Mouse (Mus musculus) midbrain, embryonic 13.5 days (tissue): ENCODE data around the gene Vav3. TPM values are rescaled to one million over a fixed set of nuclear protein-coding genes. Genes with fewer than 3 reads are reported as not detected.
A peak's percentile ranks its signal among the peaks of the same experiment; 100 is the strongest.
"Not testable (repeated sequence)": the region's sequence is repeated elsewhere in the genome, so short reads cannot be mapped to it uniquely, and the experiment has no call there.

Experiments
- ATAC-seq: fragments of 200-750 bp; cut with Nextera tagmentation; 2 replicates; pipeline ENCODE4 v1.8.0; 2017; ENCODE audit warnings: mild to moderate bottlenecking, moderate TSS enrichment, moderate library complexity
- H3K27ac ChIP-seq: fragments of 300-500 bp; sonication (generic); 2 replicates; pipeline ENCODE4 v1.5.1; 2015; ENCODE audit warnings: inconsistent platforms, mild to moderate bottlenecking, moderate library complexity
- H3K27me3 ChIP-seq: fragments of 300-500 bp; sonication (generic); 2 replicates; pipeline ENCODE4 v1.6.1; 2015; ENCODE audit warnings: mild to moderate bottlenecking, inconsistent platforms
- H3K36me3 ChIP-seq: fragments of 300-500 bp; sonication (generic); 2 replicates; pipeline ENCODE4 v1.6.1; 2015; ENCODE audit warnings: mild to moderate bottlenecking, inconsistent platforms
- H3K4me1 ChIP-seq: fragments of 300-500 bp; sonication (generic); replicated peaks from 2 replicates; pipeline ENCODE4 v1.6.1; 2015; ENCODE audit warnings: inconsistent platforms
- H3K4me2 ChIP-seq: fragments of 300-500 bp; sonication (generic); replicated peaks from 2 replicates; pipeline ENCODE4 v1.6.1; 2015; ENCODE audit warnings: moderate library complexity, mild to moderate bottlenecking, inconsistent platforms
- H3K4me3 ChIP-seq: fragments of 300-500 bp; sonication (generic); replicated peaks from 2 replicates; pipeline ENCODE4 v1.5.1; 2015; ENCODE audit warnings: mild to moderate bottlenecking, inconsistent platforms
- H3K9ac ChIP-seq: fragments of 300-500 bp; sonication (generic); replicated peaks from 2 replicates; pipeline ENCODE4 v1.6.1; 2015; ENCODE audit warnings: mild to moderate bottlenecking, inconsistent platforms
- H3K9me3 ChIP-seq: fragments of 300-500 bp; sonication (generic); 2 replicates; pipeline ENCODE4 v1.6.1; 2016; ENCODE audit warnings: mild to moderate bottlenecking, inconsistent platforms
- WGBS: fragments of 180-500 bp; shearing (Covaris S2); methylation state at CpG from one replicate; pipeline ENCODE4 v1.1.7; 2015; 5-methylcytosine and 5-hydroxymethylcytosine counted together
- polyA plus RNA-seq: library from polyadenylated mRNA; unstranded; fragments of >200 nt; fragmentation: Nextera tagmentation; extraction: Ambion mirVana; gene quantifications from 2 replicates; pipeline ENCODE4 v1.2.1, GENCODE M21; 2015

Vav3 gene
- polyA plus RNA-seq, 1 experiment from 2014 or later, result 32.6 TPM

- Histone ChIP-seq H3K36me3 (no peaks in the 10 kb centered on the region), H3K4me1 (0 out of 2 replicates have a peak, but pooled peaks cover 3% of the 10 kb centered on the region), H3K27me3 (no peaks in the 10 kb centered on the region), H3K9ac (no peak overlapping the region), H3K4me2 (no peak overlapping the region), H3K9me3 (no peaks in the 10 kb centered on the region), H3K27ac (no peak overlapping the region), H3K4me3 (no peak overlapping the region)
- 86% methylated on average over 5 of the region's 5 CpGs for WGBS
- ATAC-seq, result no peak
Observed at GRCm38 (mm10) chr3:109401527-109401926, 61.1 kb downstream of the Vav3 start.

- Histone ChIP-seq H3K9me3 (no peaks in the 10 kb centered on the region), H3K27ac (no peak overlapping the region), H3K36me3 (no peaks in the 10 kb centered on the region), H3K9ac (no peak overlapping the region), H3K4me2 (no peak overlapping the region), H3K27me3 (no peaks in the 10 kb centered on the region), H3K4me1 (no peaks in the 10 kb centered on the region), H3K4me3 (no peak overlapping the region)
- WGBS, result 89% methylated on average over 3 of the region's 3 CpGs
- no peak for ATAC-seq
Observed at GRCm38 (mm10) chr3:109411294-109411693, 70.8 kb downstream of the Vav3 start.

- ATAC-seq, result peak; percentile 67; the same call in 1 of the 2 replicates
- peak overlapping the region; percentile 67 for H3K27ac ChIP-seq
- 49% methylated on average over 3 of the region's 3 CpGs for WGBS
Observed at GRCm38 (mm10) chr3:109420403-109420802, 80.0 kb downstream of the Vav3 start.

GRCm38 (mm10) chr3:109421019-109421418, 80.6 kb downstream of the Vav3 start:
- peak overlapping the region; percentile 67; the same call in 1 of the 2 replicates for H3K27ac ChIP-seq
- H3K4me3 ChIP-seq, result no peak overlapping the region
- H3K9ac ChIP-seq, result no peak overlapping the region
- H3K36me3 ChIP-seq, result no peaks in the 10 kb centered on the region
- no peaks in the 10 kb centered on the region for H3K9me3 ChIP-seq
- peak; percentile 88 for ATAC-seq
- peaks cover 22% of the 10 kb centered on the region for H3K4me1 ChIP-seq
- no peaks in the 10 kb centered on the region for H3K27me3 ChIP-seq
- no peak overlapping the region for H3K4me2 ChIP-seq
- 52% methylated on average over 3 of the region's 3 CpGs for WGBS

More at GRCm38 (mm10) chr3:109420403-109420802, 80.0 kb downstream of the Vav3 start:
- Histone ChIP-seq H3K4me3 (no peak overlapping the region), H3K27me3 (no peaks in the 10 kb centered on the region), H3K4me1 (peaks cover 22% of the 10 kb centered on the region), H3K4me2 (no peak overlapping the region), H3K9ac (no peak overlapping the region), H3K36me3 (no peaks in the 10 kb centered on the region), H3K9me3 (no peaks in the 10 kb centered on the region)

GRCm38 (mm10) chr3:109423440-109424079, 83.1 kb downstream of the Vav3 start:
- Histone ChIP-seq H3K36me3 (no peaks in the 10 kb centered on the region), H3K4me3 (no peak overlapping the region), H3K4me1 (peaks cover 22% of the 10 kb centered on the region), H3K27ac (no peak overlapping the region), H3K27me3 (no peaks in the 10 kb centered on the region), H3K9ac (no peak overlapping the region), H3K4me2 (no peak overlapping the region), H3K9me3 (no peaks in the 10 kb centered on the region)
- no peak for ATAC-seq
- 81% methylated on average over 5 of the region's 5 CpGs for WGBS

- no peak overlapping the region for H3K27ac ChIP-seq
- H3K9me3 ChIP-seq, result no peaks in the 10 kb centered on the region
- no peaks in the 10 kb centered on the region for H3K27me3 ChIP-seq
- no peak for ATAC-seq
- no peak overlapping the region for H3K4me2 ChIP-seq
- 74% methylated on average over 1 of the region's 1 CpGs for WGBS
- 0 out of 2 replicates have a peak, but pooled peaks cover 4% of the 10 kb centered on the region for H3K4me1 ChIP-seq
- H3K4me3 ChIP-seq, result no peak overlapping the region
- H3K9ac ChIP-seq, result no peak overlapping the region
- H3K36me3 ChIP-seq, result no peaks in the 10 kb centered on the region
Observed at GRCm38 (mm10) chr3:109431285-109431684, 90.8 kb downstream of the Vav3 start.

- Histone ChIP-seq H3K36me3 (no peaks in the 10 kb centered on the region), H3K9ac (no peak overlapping the region), H3K4me1 (no peaks in the 10 kb centered on the region), H3K4me3 (no peak overlapping the region), H3K4me2 (no peak overlapping the region), H3K27me3 (no peaks in the 10 kb centered on the region), H3K9me3 (no peaks in the 10 kb centered on the region), H3K27ac (no peak overlapping the region)
- WGBS, result 89% methylated on average over 2 of the region's 2 CpGs
- no peak for ATAC-seq
Observed at GRCm38 (mm10) chr3:109438552-109438951, 98.1 kb downstream of the Vav3 start.

- Histone ChIP-seq H3K27me3 (no peaks in the 10 kb centered on the region), H3K9ac (no peak overlapping the region), H3K4me3 (no peak overlapping the region), H3K4me1 (no peaks in the 10 kb centered on the region), H3K36me3 (no peaks in the 10 kb centered on the region), H3K9me3 (no peaks in the 10 kb centered on the region), H3K27ac (no peak overlapping the region), H3K4me2 (no peak overlapping the region)
- 84% methylated on average over 8 of the region's 8 CpGs for WGBS
- ATAC-seq, result no peak
Observed at GRCm38 (mm10) chr3:109439253-109439652, 98.8 kb downstream of the Vav3 start.

- Histone ChIP-seq H3K36me3 (no peaks in the 10 kb centered on the region), H3K9me3 (no peaks in the 10 kb centered on the region), H3K9ac (no peak overlapping the region), H3K27ac (no peak overlapping the region), H3K4me1 (no peaks in the 10 kb centered on the region), H3K27me3 (no peaks in the 10 kb centered on the region), H3K4me2 (no peak overlapping the region), H3K4me3 (no peak overlapping the region)
- 77% methylated on average over 6 of the region's 6 CpGs for WGBS
- no peak for ATAC-seq
Observed at GRCm38 (mm10) chr3:109440001-109440400, 99.5 kb downstream of the Vav3 start.

- no peak for ATAC-seq
- H3K9ac ChIP-seq, result no peak overlapping the region
- WGBS, result 92% methylated on average over 3 of the region's 3 CpGs
Observed at GRCm38 (mm10) chr3:109444077-109444476, 103.6 kb downstream of the Vav3 start.

GRCm38 (mm10) chr3:109446903-109447302, 106.5 kb downstream of the Vav3 start:
- H3K4me2 ChIP-seq, result no peak overlapping the region
- WGBS, result 84% methylated on average over 4 of the region's 4 CpGs
- ATAC-seq, result no peak
- H3K4me3 ChIP-seq, result no peak overlapping the region
- no peaks in the 10 kb centered on the region for H3K27me3 ChIP-seq
- H3K9ac ChIP-seq, result no peak overlapping the region
- H3K27ac ChIP-seq, result no peak overlapping the region
- H3K4me1 ChIP-seq, result 0 out of 2 replicates have a peak, but pooled peaks cover 2% of the 10 kb centered on the region
- H3K9me3 ChIP-seq, result no peaks in the 10 kb centered on the region
- no peaks in the 10 kb centered on the region for H3K36me3 ChIP-seq

More at GRCm38 (mm10) chr3:109444077-109444476, 103.6 kb downstream of the Vav3 start:
- H3K4me2 ChIP-seq, result no peak overlapping the region
- H3K36me3 ChIP-seq, result no peaks in the 10 kb centered on the region
- H3K27ac ChIP-seq, result no peak overlapping the region
- 0 out of 2 replicates have a peak, but pooled peaks cover 2% of the 10 kb centered on the region for H3K4me1 ChIP-seq
- no peaks in the 10 kb centered on the region for H3K9me3 ChIP-seq
- no peak overlapping the region for H3K4me3 ChIP-seq
- H3K27me3 ChIP-seq, result no peaks in the 10 kb centered on the region

- not testable (repeated sequence) for H3K27ac ChIP-seq, H3K9me3 ChIP-seq, ATAC-seq, H3K9ac ChIP-seq, H3K4me3 ChIP-seq, H3K36me3 ChIP-seq, H3K4me2 ChIP-seq, H3K4me1 ChIP-seq, H3K27me3 ChIP-seq
- 85% methylated on average over 5 of the region's 5 CpGs for WGBS
Observed at GRCm38 (mm10) chr3:109448249-109448648, 107.8 kb downstream of the Vav3 start.

- ATAC-seq, result no peak
- Histone ChIP-seq H3K9ac (no peak overlapping the region), H3K27ac (no peak overlapping the region), H3K4me1 (0 out of 2 replicates have a peak, but pooled peaks cover 1% of the 10 kb centered on the region), H3K4me2 (no peak overlapping the region), H3K9me3 (no peaks in the 10 kb centered on the region), H3K27me3 (no peaks in the 10 kb centered on the region), H3K4me3 (no peak overlapping the region), H3K36me3 (no peaks in the 10 kb centered on the region)
- 89% methylated on average over 2 of the region's 2 CpGs for WGBS
Observed at GRCm38 (mm10) chr3:109451966-109452365, 111.5 kb downstream of the Vav3 start.
